Mouse (Mus musculus) CH12.LX (cell line): ENCODE results near the gene Als2cl.

Experiments
- CTCF ChIP-seq, 2 experiments: IDR thresholded peaks in 1 of 2; conservative IDR thresholded peaks in 1 of 2; 2 replicates each; pipeline ENCODE4 v1.5.1; 2011 to 2012; ENCODE audit warnings: low read depth in 2 of 2, low read length in 2 of 2, improper control_type of control experiment in 1 of 2, inconsistent platforms in 1 of 2, mild to moderate bottlenecking in 1 of 2, moderate library complexity in 1 of 2
- ELF1 ChIP-seq: IDR thresholded peaks from 2 replicates; pipeline ENCODE4 v1.6.1; 2014; ENCODE audit warnings: low read depth, mild to moderate bottlenecking, inconsistent platforms, low read length, improper control_type of control experiment
- EP300 ChIP-seq: IDR thresholded peaks from 2 replicates; pipeline ENCODE4 v1.6.1; 2011; ENCODE audit warnings: low read length, improper control_type of control experiment
- ETS1 ChIP-seq: conservative IDR thresholded peaks from 2 replicates; pipeline ENCODE4 v1.6.1; 2012; ENCODE audit warnings: low read depth, mild to moderate bottlenecking, inconsistent platforms, low read length, improper control_type of control experiment, moderate library complexity
- POLR2A ChIP-seq: IDR thresholded peaks from 2 replicates; pipeline ENCODE4 v1.6.1; 2011; ENCODE audit warnings: low read depth, mild to moderate bottlenecking, improper control_type of control experiment, low read length
- POLR2AphosphoS2 ChIP-seq: IDR thresholded peaks from 2 replicates; pipeline ENCODE4 v1.6.1; 2011; ENCODE audit warnings: low read depth, low read length, improper control_type of control experiment
- RCOR1 ChIP-seq: conservative IDR thresholded peaks from 2 replicates; pipeline ENCODE4 v1.6.1; 2012; ENCODE audit warnings: low read depth, mild to moderate bottlenecking, inconsistent platforms, low read length, improper control_type of control experiment
- TBP ChIP-seq: conservative IDR thresholded peaks from 2 replicates; pipeline ENCODE4 v1.6.1; 2011; ENCODE audit warnings: low read depth, low read length, improper control_type of control experiment
- TCF12 ChIP-seq: IDR thresholded peaks from 2 replicates; pipeline ENCODE4 v1.6.1; 2014; ENCODE audit warnings: low read depth, mild to moderate bottlenecking, inconsistent platforms, low read length, improper control_type of control experiment

DNA sequence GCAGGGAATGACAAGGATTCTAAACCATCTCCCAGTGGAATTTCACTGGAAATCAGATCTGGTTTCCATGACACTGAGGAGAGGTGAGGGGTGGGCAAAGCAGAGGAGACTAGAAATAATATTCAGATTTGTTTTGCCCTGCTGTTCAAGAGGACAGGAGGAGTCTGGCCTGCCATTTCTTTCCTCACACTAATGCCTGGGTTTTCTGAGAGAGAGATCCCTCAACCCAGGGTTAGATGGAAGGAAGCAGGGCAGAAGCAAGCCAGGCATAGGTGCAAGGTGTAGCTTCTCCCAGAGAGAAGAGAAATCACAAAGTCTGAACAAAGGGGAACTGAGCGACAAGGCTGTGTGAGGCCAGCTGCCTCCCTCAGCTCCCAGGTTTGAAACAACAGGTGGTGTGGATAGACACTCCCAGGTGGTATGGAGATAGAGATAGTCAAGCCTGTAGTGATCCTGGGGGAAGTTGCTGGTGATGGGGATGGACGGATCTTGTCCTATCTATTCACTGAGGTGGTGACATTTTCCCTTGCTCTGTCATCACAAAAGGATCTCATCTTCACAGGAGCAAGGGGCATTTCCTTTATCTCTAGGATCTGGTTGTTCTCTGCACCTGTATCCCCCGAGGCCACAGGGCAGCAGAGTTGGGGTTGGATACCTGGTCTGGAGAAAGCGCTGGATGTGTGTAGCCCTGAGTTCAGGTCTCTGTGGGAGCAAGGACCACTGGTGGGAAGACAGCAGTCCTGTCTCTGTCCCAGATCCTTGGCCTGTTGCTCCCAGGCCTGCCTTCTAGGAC, 28.4 kb downstream of the Als2cl start:
- no peak for TF ChIP-seq TCF12
- TF ChIP-seq POLR2AphosphoS2, result no peak
- TF ChIP-seq EP300, result no peak
- no peak for TF ChIP-seq ETS1
- TF ChIP-seq CTCF (conservative IDR thresholded peaks at IDR 0.05 in 1 of 2, IDR thresholded peaks at IDR 0.05 in 1 of 2; ENCODE audit: low read depth in 2 of 2, low read length in 2 of 2), result no peak
- no peak for TF ChIP-seq ELF1
- no peak for TF ChIP-seq TBP
- no peak for TF ChIP-seq RCOR1
- no peak for TF ChIP-seq POLR2A
